Mouse (Mus musculus): ENCODE measurements around the gene Stom.

DNA sequence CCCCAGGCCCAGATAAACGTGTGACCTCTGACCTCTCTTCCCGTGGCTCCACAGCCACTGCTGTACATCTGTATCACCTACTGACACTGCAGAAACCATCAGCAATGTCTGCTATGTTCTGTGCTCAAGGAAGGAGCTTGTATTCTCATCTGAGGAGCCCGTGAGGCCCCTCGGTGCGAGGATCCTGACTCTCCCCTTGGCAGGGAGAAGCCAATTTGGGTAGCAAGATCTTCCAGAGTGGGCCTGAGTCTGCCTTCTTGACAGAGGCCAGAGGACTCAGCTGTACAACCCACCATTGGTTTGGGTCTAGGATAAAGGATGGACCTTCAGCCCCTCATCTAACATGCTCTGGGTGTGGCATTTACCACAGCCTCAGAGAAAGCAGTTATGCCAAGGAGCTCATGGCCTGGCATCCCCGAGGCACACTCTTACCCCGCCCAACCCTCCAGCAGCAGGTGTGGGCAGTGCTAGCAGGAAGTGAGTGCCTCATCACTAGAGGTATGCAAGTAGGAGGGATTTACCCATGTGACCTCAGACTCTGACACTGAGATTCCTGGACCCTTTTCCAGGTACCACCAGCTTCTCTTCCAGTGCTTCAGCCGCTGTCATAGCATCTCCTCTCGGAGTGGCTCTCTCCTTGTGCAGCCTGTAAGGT is 70.4 kb downstream of the Stom start:
- TF ChIP-seq CTCF (conservative IDR thresholded peaks at IDR 0.05; ENCODE audit: low read length) (no peak), POU5F1 (IDR thresholded peaks at IDR 0.05; ENCODE audit: borderline replicate concordance, low read length) (no peak)

Measured in E14TG2a.4 (cell line).